Mouse (Mus musculus): ENCODE measurements around the gene Rimklb. TPM values are rescaled to one million over a fixed set of nuclear protein-coding genes. Genes with fewer than 3 reads are reported as not detected.

Gene Rimklb
- polyA plus RNA-seq, 1 experiment from 2014 or later: 23.2 TPM

GRCm38 (mm10) chr6:122416347-122416746, 82.2 kb downstream of the Rimklb start:
- no peak for ATAC-seq (ENCODE audit: low FRiP score, low TSS enrichment)
- H3K9ac ChIP-seq (ENCODE audit: low read depth, low read length): no peak overlapping the region
- no peaks in the 10 kb centered on the region for H3K27me3 ChIP-seq (ENCODE audit: control insufficient read depth, insufficient read depth, low read length)
- WGBS: 55% methylated on average over 4 of the region's 4 CpGs
- no peak overlapping the region for H3K4me2 ChIP-seq (replicated peaks; ENCODE audit: low read depth, low read length)
- no peak overlapping the region for H3K27ac ChIP-seq (ENCODE audit: low read depth, low read length)
- no peaks in the 10 kb centered on the region for H3K9me3 ChIP-seq (ENCODE audit: control insufficient read depth, low read length)
- H3K36me3 ChIP-seq (ENCODE audit: control insufficient read depth, insufficient read depth, low read length): no peaks in the 10 kb centered on the region
- H3K4me1 ChIP-seq (ENCODE audit: control insufficient read depth, insufficient read depth, low read length): no peaks in the 10 kb centered on the region
- H3K4me3 ChIP-seq (ENCODE audit: low read length): no peak overlapping the region

GRCm38 (mm10) chr6:122411281-122411680, 87.3 kb downstream of the Rimklb start:
- H3K4me3 ChIP-seq (ENCODE audit: low read length): no peak overlapping the region
- no peaks in the 10 kb centered on the region for H3K4me1 ChIP-seq (ENCODE audit: control insufficient read depth, insufficient read depth, low read length)
- no peak overlapping the region for H3K4me2 ChIP-seq (replicated peaks; ENCODE audit: low read depth, low read length)
- no peak for ATAC-seq (ENCODE audit: low FRiP score, low TSS enrichment)
- no peak overlapping the region for H3K9ac ChIP-seq (ENCODE audit: low read depth, low read length)
- H3K27me3 ChIP-seq (ENCODE audit: control insufficient read depth, insufficient read depth, low read length): no peaks in the 10 kb centered on the region
- WGBS: 90% methylated on average over 8 of the region's 8 CpGs
- no peaks in the 10 kb centered on the region for H3K36me3 ChIP-seq (ENCODE audit: control insufficient read depth, insufficient read depth, low read length)
- H3K9me3 ChIP-seq (ENCODE audit: control insufficient read depth, low read length): no peaks in the 10 kb centered on the region
- H3K27ac ChIP-seq (ENCODE audit: low read depth, low read length): no peak overlapping the region

DNA sequence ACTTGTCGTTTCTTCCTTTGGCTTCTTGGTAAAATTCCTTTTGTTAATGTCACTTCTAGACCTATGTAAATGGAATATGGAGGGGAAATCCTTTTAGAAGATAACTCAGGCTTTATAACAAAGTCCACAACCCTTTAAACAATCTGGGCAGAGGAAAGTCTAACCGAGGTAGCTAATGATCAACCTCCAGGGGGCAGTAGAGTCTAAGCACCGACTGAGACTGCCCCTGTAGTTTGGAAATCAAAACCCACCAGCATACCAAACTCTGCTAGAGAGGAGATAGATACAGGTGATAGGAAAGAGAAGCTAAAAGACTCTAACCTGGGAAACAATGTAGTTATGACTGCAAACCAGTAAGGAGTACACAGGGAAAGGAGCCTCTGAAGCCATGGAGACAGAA, 96.3 kb downstream of the Rimklb start:
- Histone ChIP-seq H3K4me1 (ENCODE audit: control insufficient read depth, insufficient read depth, low read length) (no peaks in the 10 kb centered on the region), H3K4me3 (ENCODE audit: low read length) (no peak overlapping the region), H3K27ac (ENCODE audit: low read depth, low read length) (no peak overlapping the region), H3K9ac (ENCODE audit: low read depth, low read length) (no peak overlapping the region), H3K36me3 (ENCODE audit: control insufficient read depth, insufficient read depth, low read length) (no peaks in the 10 kb centered on the region), H3K9me3 (ENCODE audit: control insufficient read depth, low read length) (no peaks in the 10 kb centered on the region), H3K4me2 (replicated peaks; ENCODE audit: low read depth, low read length) (no peak overlapping the region), H3K27me3 (ENCODE audit: control insufficient read depth, insufficient read depth, low read length) (no peaks in the 10 kb centered on the region)
- 14% methylated on average over 3 of the region's 3 CpGs for WGBS
- no peak for ATAC-seq (ENCODE audit: low FRiP score, low TSS enrichment)

DNA sequence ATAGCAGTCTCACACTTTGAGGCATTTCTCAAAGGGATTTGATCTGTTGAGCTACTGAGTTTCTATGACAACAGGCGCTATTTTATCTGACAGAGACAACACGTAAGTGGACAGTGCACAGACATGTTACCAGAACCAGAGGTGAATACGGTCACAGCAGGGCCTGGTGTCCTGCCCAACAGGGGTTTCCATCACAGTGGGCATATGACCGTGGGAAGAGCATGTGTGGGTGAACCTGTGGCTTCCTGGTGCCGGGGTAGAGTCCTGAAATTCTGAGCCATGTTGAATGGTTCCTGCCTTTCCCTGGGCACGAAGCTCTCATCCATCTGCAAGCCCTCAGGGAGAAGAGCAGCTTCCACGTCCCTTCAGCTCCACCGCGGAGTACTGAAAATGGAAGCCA, 98.3 kb downstream of the Rimklb start:
- WGBS: 82% methylated on average over 9 of the region's 9 CpGs

More for the DNA sequence above, 98.3 kb downstream of the Rimklb start:
- Histone ChIP-seq H3K27me3 (ENCODE audit: control insufficient read depth, insufficient read depth, low read length) (no peaks in the 10 kb centered on the region), H3K4me1 (ENCODE audit: control insufficient read depth, insufficient read depth, low read length) (no peaks in the 10 kb centered on the region), H3K36me3 (ENCODE audit: control insufficient read depth, insufficient read depth, low read length) (no peaks in the 10 kb centered on the region), H3K27ac (ENCODE audit: low read depth, low read length) (no peak overlapping the region), H3K4me3 (ENCODE audit: low read length) (no peak overlapping the region), H3K9me3 (ENCODE audit: control insufficient read depth, low read length) (no peaks in the 10 kb centered on the region; the same call in 1 of the 2 replicates), H3K4me2 (replicated peaks; ENCODE audit: low read depth, low read length) (no peak overlapping the region), H3K9ac (ENCODE audit: low read depth, low read length) (no peak overlapping the region)
- no peak for ATAC-seq (ENCODE audit: low FRiP score, low TSS enrichment)

Other genes starting within 250 kb of the Rimklb start
- gene Klrg1, start 215.9 kb downstream of the Rimklb start, polyA plus RNA-seq (2014; fragmentation: Nextera tagmentation; extraction: Ambion mirVana): not detected in 2 replicates
- 67.7 and 110 TPM in 2 replicates for gene M6pr, start 190.0 kb downstream of the Rimklb start, polyA plus RNA-seq (2014; fragmentation: Nextera tagmentation; extraction: Ambion mirVana)
- 22.4 and 29.4 TPM in 2 replicates for gene Phc1, start 158.2 kb downstream of the Rimklb start, polyA plus RNA-seq (2014; fragmentation: Nextera tagmentation; extraction: Ambion mirVana)
- 10.4 and 12.8 TPM in 2 replicates for gene Mfap5, start 7.1 kb upstream of the Rimklb start, polyA plus RNA-seq (2014; fragmentation: Nextera tagmentation; extraction: Ambion mirVana)
- not detected in 2 replicates for gene Aicda, start 55.0 kb upstream of the Rimklb start, polyA plus RNA-seq (2014; fragmentation: Nextera tagmentation; extraction: Ambion mirVana)
- 1.3 and 2.7 TPM in 2 replicates for gene Apobec1, start 103.7 kb upstream of the Rimklb start, polyA plus RNA-seq (2014; fragmentation: Nextera tagmentation; extraction: Ambion mirVana)
- not detected in 2 replicates for gene Gdf3, start 111.3 kb upstream of the Rimklb start, polyA plus RNA-seq (2014; fragmentation: Nextera tagmentation; extraction: Ambion mirVana)
- gene Dppa3, start 127.6 kb upstream of the Rimklb start, polyA plus RNA-seq (2014; fragmentation: Nextera tagmentation; extraction: Ambion mirVana): not detected in 2 replicates
- gene Nanog, start 208.7 kb upstream of the Rimklb start, polyA plus RNA-seq (2014; fragmentation: Nextera tagmentation; extraction: Ambion mirVana): 0.13 TPM in 1 of 2 replicates, not detected in the other

Measured in kidney, embryonic 14.5 days (tissue).